Mouse (Mus musculus) liver, embryonic 14.5 days (tissue): Measurements from ENCODE around the gene Zar1l.

ENCODE experiments used
- CTCF ChIP-seq: IDR thresholded peaks from 2 replicates; pipeline ENCODE4 v1.5.1; 2016; ENCODE audit warnings: antibody characterized with exemption, low read depth, control low read depth
- EP300 ChIP-seq: IDR thresholded peaks from 2 replicates; pipeline ENCODE4 v1.6.1; 2016; ENCODE audit warnings: antibody characterized with exemption, low read depth

DNA sequence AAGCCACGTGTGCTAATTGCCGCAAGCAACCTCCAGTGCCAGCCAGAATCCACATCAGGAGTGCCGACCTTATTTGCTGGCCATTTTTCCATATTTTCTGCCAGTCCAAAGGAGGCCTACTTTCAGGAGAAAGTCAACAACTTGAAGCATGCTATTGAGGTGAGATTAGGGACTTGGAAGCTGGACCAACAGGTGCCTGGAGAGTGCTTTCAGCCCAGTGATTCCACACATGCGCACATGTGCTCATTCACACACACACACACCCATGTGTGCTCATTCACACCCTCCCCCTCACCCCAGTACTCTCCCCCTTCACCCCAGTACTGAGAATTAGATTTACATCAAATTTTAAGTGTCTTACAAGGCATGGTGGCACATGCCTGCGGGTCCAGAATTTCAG, 49.0 kb upstream of the Zar1l start:
- TF ChIP-seq CTCF (no peak), EP300 (no peak)
